Mouse (Mus musculus): ENCODE measurements at regions not wholly inside any gene's neighbourhood (a gene's known extent, or its start where the extent isn't known, plus 50 kb on each side); places are given as distances from the start of the nearest gene placed in this dataset.

- Histone ChIP-seq H3K36me3 (ENCODE audit: control insufficient read depth, insufficient read depth, low read length) (no peaks in the 10 kb centered on the region), H3K27me3 (ENCODE audit: control insufficient read depth, insufficient read depth, low read length) (no peaks in the 10 kb centered on the region), H3K4me1 (ENCODE audit: control insufficient read depth, insufficient read depth, low read length) (no peaks in the 10 kb centered on the region), H3K4me3 (no peak overlapping the region), H3K9ac (ENCODE audit: low read depth, low read length) (no peak overlapping the region), H3K79me2 (replicated peaks; ENCODE audit: control insufficient read depth, insufficient read depth, low read length) (no peaks in the 10 kb centered on the region), H3K27ac (no peak overlapping the region)
- no peak for DNase-seq
- intact Hi-C loops (cut with DNase I), result no loop called here
- TF ChIP-seq POLR2A (IDR thresholded peaks at IDR 0.05; ENCODE audit: insufficient read depth, low read depth, low read length) (no peak), CTCF (IDR thresholded peaks at IDR 0.05) (no peak), EP300 (IDR thresholded peaks at IDR 0.05; ENCODE audit: insufficient read depth, low read depth, low read length) (no peak)
- 64% methylated on average over 3 of the region's 3 CpGs for WGBS
Measured at GRCm38 (mm10) chr11:18598349-18598748, 420.4 kb downstream of the Meis1 start.

- Histone ChIP-seq H3K9ac (ENCODE audit: low read depth, low read length) (no peak overlapping the region), H3K27ac (no peak overlapping the region), H3K79me2 (replicated peaks; ENCODE audit: control insufficient read depth, insufficient read depth, low read length) (no peaks in the 10 kb centered on the region), H3K4me3 (no peak overlapping the region), H3K4me1 (ENCODE audit: control insufficient read depth, insufficient read depth, low read length) (no peaks in the 10 kb centered on the region), H3K36me3 (ENCODE audit: control insufficient read depth, insufficient read depth, low read length) (no peaks in the 10 kb centered on the region), H3K27me3 (ENCODE audit: control insufficient read depth, insufficient read depth, low read length) (no peaks in the 10 kb centered on the region)
- DNase-seq, result peak in 1 of 2 experiments; percentile 6
- intact Hi-C loops (cut with DNase I), result no loop called here
- 39% methylated on average over 4 of the region's 4 CpGs for WGBS
- no peak for TF ChIP-seq CTCF (IDR thresholded peaks at IDR 0.05)
- TF ChIP-seq POLR2A (IDR thresholded peaks at IDR 0.05; ENCODE audit: insufficient read depth, low read depth, low read length), result no peak
- no peak for TF ChIP-seq EP300 (IDR thresholded peaks at IDR 0.05; ENCODE audit: insufficient read depth, low read depth, low read length)
Measured at GRCm38 (mm10) chr11:18596996-18597395, 421.8 kb downstream of the Meis1 start.

GRCm38 (mm10) chr11:18590487-18590886, 428.3 kb downstream of the Meis1 start:
- intact Hi-C loops (cut with DNase I), result no loop called here
- TF ChIP-seq CTCF (IDR thresholded peaks at IDR 0.05), result no peak
- no peak for TF ChIP-seq POLR2A (IDR thresholded peaks at IDR 0.05; ENCODE audit: insufficient read depth, low read depth, low read length)
- no peak for TF ChIP-seq EP300 (IDR thresholded peaks at IDR 0.05; ENCODE audit: insufficient read depth, low read depth, low read length)
- H3K4me1 ChIP-seq (ENCODE audit: control insufficient read depth, insufficient read depth, low read length), result no peaks in the 10 kb centered on the region
- no peak overlapping the region for H3K9ac ChIP-seq (ENCODE audit: low read depth, low read length)
- H3K36me3 ChIP-seq (ENCODE audit: control insufficient read depth, insufficient read depth, low read length), result no peaks in the 10 kb centered on the region
- H3K79me2 ChIP-seq (replicated peaks; ENCODE audit: control insufficient read depth, insufficient read depth, low read length), result no peaks in the 10 kb centered on the region
- no peaks in the 10 kb centered on the region for H3K27me3 ChIP-seq (ENCODE audit: control insufficient read depth, insufficient read depth, low read length)
- no peak overlapping the region for H3K27ac ChIP-seq
- H3K4me3 ChIP-seq, result no peak overlapping the region
- WGBS, result 85% methylated on average over 1 of the region's 1 CpGs
- no peak for DNase-seq

- TF ChIP-seq POLR2A (IDR thresholded peaks at IDR 0.05; ENCODE audit: insufficient read depth, low read depth, low read length) (no peak), CTCF (IDR thresholded peaks at IDR 0.05) (no peak), EP300 (IDR thresholded peaks at IDR 0.05; ENCODE audit: insufficient read depth, low read depth, low read length) (no peak)
- Histone ChIP-seq H3K79me2 (replicated peaks; ENCODE audit: control insufficient read depth, insufficient read depth, low read length) (no peaks in the 10 kb centered on the region), H3K4me3 (no peak overlapping the region), H3K4me1 (ENCODE audit: control insufficient read depth, insufficient read depth, low read length) (peaks cover 2% of the 10 kb centered on the region; the same call in 1 of the 2 replicates), H3K36me3 (ENCODE audit: control insufficient read depth, insufficient read depth, low read length) (peaks cover 5% of the 10 kb centered on the region; the same call in 1 of the 2 replicates), H3K27ac (no peak overlapping the region), H3K27me3 (ENCODE audit: control insufficient read depth, insufficient read depth, low read length) (no peaks in the 10 kb centered on the region), H3K9ac (ENCODE audit: low read depth, low read length) (no peak overlapping the region)
- WGBS, result 59% methylated on average over 3 of the region's 3 CpGs
- intact Hi-C loops (cut with DNase I), result loop anchor here (10.0 kb wide), 1 partner anchor 902 kb away; no protein-coding TSS in a partner anchor
- no peak for DNase-seq
Measured at GRCm38 (mm10) chr11:18586468-18586867, 432.3 kb downstream of the Meis1 start.

GRCm38 (mm10) chr11:18585031-18585430, 433.8 kb downstream of the Meis1 start:
- TF ChIP-seq POLR2A (IDR thresholded peaks at IDR 0.05; ENCODE audit: insufficient read depth, low read depth, low read length), result no peak
- TF ChIP-seq CTCF (IDR thresholded peaks at IDR 0.05), result no peak
- no peak for TF ChIP-seq EP300 (IDR thresholded peaks at IDR 0.05; ENCODE audit: insufficient read depth, low read depth, low read length)
- H3K36me3 ChIP-seq (ENCODE audit: control insufficient read depth, insufficient read depth, low read length), result peaks cover 5% of the 10 kb centered on the region; the same call in 1 of the 2 replicates
- H3K27ac ChIP-seq, result no peak overlapping the region
- H3K4me3 ChIP-seq, result no peak overlapping the region
- H3K9ac ChIP-seq (ENCODE audit: low read depth, low read length), result no peak overlapping the region
- DNase-seq, result no peak
- peaks cover 4% of the 10 kb centered on the region; the same call in 1 of the 2 replicates for H3K4me1 ChIP-seq (ENCODE audit: control insufficient read depth, insufficient read depth, low read length)
- WGBS, result 72% methylated on average over 8 of the region's 8 CpGs
- no peaks in the 10 kb centered on the region for H3K27me3 ChIP-seq (ENCODE audit: control insufficient read depth, insufficient read depth, low read length)
- H3K79me2 ChIP-seq (replicated peaks; ENCODE audit: control insufficient read depth, insufficient read depth, low read length), result no peaks in the 10 kb centered on the region
- intact Hi-C loops (cut with DNase I), result loop anchor here (10.0 kb wide), 1 partner anchor 900 kb away; no protein-coding TSS in a partner anchor

- Histone ChIP-seq H3K27me3 (ENCODE audit: control insufficient read depth, insufficient read depth, low read length) (no peaks in the 10 kb centered on the region), H3K27ac (no peak overlapping the region), H3K36me3 (ENCODE audit: control insufficient read depth, insufficient read depth, low read length) (peaks cover 5% of the 10 kb centered on the region; the same call in 1 of the 2 replicates), H3K9ac (ENCODE audit: low read depth, low read length) (no peak overlapping the region), H3K4me3 (no peak overlapping the region), H3K4me1 (ENCODE audit: control insufficient read depth, insufficient read depth, low read length) (peaks cover 4% of the 10 kb centered on the region; the same call in 1 of the 2 replicates), H3K79me2 (replicated peaks; ENCODE audit: control insufficient read depth, insufficient read depth, low read length) (no peaks in the 10 kb centered on the region)
- DNase-seq, result no peak
- TF ChIP-seq EP300 (IDR thresholded peaks at IDR 0.05; ENCODE audit: insufficient read depth, low read depth, low read length) (no peak), POLR2A (IDR thresholded peaks at IDR 0.05; ENCODE audit: insufficient read depth, low read depth, low read length) (no peak), CTCF (IDR thresholded peaks at IDR 0.05) (no peak)
- 80% methylated on average over 1 of the region's 1 CpGs for WGBS
- intact Hi-C loops (cut with DNase I), result loop anchor here (10.0 kb wide), 1 partner anchor 898 kb away; no protein-coding TSS in a partner anchor
Measured at GRCm38 (mm10) chr11:18582781-18583161, 436.0 kb downstream of the Meis1 start.
